Mouse (Mus musculus): ENCODE results near the gene Mogat1.
"Not testable (repeated sequence)": the region's sequence is repeated elsewhere in the genome, so short reads cannot be mapped to it uniquely, and the experiment has no call there.

Mogat1 gene

DNA sequence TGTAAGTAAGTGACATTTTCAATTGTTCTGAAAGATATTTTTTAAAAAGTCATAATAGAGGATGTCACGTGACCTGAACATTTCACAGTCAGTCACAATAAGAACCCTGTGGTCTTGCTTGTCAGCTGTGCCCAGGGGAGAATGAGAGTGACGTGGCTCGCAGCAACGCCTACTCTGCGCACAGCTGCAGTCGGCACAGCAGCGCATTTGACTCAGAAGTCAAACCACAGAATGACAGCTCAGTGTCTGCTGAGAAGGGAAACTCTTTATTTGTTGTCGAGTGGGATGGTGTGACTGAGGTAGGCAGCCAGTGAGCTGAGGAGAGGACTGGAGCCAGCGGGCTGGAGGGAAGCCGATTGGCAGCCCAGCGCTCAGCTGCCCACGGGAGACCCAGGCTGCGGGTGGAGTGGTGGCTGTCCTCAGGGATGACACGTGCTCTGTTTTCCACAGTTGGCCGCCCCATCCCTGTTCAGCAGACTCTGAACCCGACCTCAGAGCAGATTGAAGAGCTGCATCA, 26.8 kb downstream of the Mogat1 start:
- peak; percentile 79 for DNase-seq

DNA sequence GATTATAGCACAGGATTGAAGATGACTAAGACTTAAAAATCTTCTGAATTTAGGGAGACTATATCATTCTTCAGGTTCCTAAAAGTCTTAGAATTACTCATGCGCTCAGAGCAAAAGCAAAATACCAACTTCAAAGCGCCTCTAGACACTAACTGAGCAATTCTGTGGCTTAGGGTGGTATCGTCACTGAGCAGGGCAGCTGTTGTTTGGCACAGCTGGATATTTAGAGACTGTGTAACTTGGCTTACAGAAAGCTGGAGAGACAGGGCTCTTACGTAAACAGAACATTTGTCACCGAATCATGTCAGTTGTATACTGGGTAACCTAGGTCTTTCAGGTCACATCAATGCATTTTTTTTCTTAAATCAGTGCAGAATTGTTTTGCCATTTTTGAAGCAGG, 27.6 kb downstream of the Mogat1 start:
- no peak for DNase-seq

DNA sequence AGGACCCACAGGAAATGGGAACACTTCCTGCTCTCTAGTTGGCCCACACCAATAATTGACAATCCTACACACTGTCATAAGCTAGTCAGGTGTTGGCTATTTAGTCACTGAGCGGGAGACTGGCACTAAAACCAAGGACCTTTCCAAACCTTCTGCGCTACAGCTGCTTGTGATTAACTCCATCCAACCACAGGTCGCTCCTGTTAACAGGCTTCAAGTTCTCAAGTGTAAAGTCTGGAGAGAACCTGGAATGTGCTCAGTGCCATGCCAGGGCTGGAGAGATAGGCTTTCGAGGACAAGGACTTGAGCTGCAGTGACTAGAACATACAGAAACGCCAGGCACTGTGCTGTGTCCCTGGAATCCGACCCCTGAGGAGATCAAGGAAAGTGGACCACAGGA, 28.4 kb downstream of the Mogat1 start:
- DNase-seq, result no peak

DNA sequence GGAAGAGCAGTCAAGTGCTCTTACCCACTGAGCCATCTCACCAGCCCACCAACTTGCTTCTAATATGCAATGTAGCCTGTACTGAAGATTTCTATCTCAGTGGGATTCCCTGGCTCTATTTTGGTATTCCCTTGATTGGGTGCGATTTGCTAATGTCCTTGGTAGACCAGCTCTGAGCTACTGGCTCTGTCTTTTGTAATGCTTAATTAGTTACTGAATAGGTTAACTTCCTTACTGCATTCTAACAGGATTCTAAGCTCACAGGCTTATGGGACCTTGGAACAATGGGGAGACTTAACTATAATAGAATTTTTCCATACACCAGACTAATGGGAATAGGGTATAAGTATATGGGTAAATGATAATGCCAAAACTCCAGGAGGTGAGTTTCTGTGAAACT, 32.8 kb downstream of the Mogat1 start:
- DNase-seq, result not testable (repeated sequence)

DNA sequence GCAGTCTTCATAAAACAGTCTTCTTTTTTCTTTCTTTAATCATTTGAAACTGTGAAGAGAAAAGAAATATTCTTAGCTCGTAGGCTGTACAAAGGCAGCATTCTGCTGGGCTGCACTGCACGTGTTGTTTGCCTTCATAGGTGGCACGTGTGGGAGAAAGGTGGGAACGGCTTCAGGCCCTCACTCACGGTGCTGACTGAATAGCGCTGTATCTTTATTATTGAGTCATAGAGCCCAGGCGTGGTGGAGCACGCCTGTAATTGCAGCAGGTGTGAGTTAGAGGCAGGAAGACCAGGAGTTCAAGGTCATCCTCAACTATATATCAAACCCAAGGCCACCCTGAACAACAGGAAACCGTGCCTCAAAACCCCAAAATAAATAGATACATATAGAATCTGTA, 35.5 kb downstream of the Mogat1 start:
- DNase-seq, result no peak

DNA sequence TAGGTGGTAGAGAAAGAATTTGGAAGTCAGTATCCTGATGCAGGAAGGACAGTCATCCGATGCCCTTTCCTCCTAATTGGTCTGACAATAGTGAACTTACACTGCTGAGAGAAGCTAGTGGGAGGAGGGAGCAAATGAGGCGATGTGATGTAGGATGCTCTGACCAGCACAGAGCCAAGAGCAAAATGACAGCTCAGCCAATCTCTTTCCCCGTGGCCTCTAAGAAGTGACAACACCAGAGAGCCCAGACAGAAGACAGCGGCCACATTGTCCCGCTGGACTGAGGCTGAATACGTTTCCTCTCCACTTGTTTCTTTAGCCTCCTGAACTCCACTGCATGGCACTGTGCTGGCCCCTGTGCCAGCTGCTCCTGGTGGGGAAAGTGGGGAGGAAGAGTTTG, 38.2 kb downstream of the Mogat1 start:
- DNase-seq, result no peak

DNA sequence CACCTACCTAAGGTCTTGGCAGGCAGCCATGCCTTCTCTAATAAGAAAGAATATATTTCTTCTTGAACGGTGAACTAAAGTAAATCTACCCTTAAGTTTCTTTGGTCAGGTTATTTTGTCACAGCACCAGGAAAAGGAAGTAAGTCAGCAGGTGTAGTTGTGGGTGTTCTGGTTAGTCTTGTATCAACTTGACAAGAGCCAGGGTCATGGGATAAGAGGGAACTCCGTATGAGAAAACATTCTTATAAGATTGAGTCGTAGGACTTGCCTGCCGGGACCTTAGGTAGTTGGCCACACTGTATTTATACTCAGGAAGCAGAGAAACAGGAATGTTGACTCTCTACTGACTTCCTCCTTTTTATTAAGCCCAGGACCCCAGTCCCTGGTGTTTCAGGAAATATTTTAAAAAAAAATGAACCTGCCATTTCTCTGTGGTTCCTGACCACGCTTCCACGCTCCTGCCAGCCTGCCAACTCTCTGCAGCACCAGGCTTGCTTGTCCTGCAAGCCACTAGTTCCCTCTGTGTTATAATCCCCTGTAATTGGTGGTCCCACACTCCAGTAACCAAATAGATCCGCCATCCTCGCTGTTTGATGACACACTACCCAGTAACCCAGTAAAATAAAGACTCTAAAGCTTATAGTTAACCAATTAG, 43.3 kb downstream of the Mogat1 start:
- no peak for DNase-seq

DNA sequence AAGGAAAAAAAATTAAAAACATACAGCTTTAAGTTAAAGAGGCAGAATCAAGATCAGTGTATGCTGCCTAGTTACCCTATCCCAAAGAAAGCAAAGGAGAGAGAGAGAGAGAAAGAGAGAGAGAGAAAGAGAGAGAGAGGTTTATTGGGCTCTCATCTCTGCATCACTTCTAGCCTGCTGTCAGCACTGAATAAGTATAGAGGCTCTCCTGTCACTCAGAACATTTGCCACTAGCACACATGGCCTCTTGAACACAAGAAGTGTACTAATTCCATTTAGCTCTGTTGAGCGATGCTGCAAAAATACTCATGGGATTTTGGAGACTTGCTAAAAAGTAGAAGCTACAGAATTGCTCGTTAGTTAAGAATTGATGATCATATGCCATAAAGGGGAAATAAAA, 56.2 kb downstream of the Mogat1 start:
- no peak for DNase-seq

DNA sequence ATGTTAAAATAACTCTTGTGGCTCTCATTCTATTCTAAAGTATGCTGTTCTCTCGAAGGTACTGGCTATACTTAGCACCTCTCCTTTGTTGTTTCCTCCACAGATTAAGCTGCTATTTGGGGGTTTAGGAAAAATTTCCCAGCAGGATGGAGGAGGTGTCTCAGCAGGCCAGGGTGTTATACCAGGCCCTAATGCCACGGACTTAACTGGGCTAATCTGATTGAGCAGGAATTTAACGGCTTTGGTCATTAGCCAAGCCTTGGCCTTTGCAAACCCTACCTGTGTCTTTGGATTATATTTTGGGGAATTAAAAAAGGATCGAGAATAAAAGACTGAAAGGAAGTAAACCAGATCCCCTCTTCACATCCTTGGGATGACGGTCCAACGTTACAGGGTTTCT, 56.6 kb downstream of the Mogat1 start:
- peak; percentile 43 for DNase-seq

DNA sequence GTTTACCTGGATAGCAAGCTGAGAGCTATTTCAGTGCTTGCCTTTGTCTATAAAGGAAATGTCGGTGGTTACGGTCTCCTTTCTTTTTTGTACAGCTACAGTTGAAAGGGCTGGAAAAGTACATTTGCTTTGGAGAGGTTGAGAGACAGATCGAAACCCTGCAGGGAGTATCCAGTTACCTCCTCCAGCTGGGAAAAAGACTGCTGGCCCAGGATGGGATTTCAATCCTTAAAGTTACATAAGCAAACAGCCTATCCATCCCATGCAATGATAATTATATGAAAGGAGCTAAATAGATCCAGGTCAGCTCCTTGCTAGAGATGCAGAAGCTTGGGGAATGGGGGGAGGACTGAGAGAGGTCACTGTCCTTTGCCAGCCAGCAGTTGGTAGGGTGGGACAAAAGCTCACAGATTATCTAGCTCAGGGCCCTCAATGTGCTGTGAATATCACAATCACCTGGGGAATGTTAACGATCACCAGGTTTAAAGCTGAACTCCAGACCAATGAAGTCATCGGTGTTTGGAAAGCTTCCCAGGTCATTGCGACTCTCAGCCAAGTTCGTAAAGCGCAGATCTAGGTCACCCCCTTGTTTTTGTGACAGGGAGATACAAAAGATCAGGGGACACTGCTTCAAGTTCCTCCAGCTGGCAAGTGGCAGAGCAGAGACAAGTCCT, 57.2 kb downstream of the Mogat1 start:
- peak; percentile 80 for DNase-seq

DNA sequence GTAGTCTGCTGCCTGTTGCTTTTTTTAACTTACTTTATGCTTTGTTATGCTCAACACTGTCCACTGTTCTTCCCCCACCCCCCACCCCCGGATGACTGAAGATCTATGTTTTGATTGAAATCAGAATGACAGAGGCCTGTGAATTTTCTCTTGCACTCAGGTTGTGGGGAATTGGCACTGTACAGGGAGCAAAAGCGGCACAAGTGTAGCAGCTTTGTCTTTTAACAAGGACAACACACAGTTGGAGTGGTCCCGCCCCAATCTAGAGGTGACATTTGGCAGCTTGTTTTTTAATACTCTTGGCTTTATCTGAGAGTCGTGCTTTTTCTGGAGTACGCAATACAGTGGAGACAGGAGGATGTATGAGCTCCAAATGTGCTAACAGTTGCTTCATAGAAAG, 58.8 kb downstream of the Mogat1 start:
- no peak for DNase-seq

DNA sequence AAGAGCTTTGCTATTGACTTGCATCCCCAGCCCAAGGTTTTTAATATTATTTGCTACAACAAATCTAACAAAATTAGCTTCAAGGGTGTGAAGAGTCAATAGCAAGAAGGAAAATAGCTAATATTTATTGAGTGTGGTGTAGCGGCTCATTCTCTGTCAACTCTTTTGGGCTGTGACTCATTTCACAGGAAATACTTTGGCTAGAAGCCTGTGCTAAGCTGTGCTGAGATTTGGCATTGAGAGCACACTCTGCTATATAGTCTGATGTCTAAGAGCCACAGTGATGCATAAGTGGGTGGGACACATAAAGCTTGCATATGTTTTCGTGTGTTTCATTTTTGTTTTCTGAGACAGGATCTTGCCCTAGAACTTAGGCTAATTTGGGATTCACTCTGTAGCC, 74.3 kb downstream of the Mogat1 start:
- no peak for DNase-seq

DNA sequence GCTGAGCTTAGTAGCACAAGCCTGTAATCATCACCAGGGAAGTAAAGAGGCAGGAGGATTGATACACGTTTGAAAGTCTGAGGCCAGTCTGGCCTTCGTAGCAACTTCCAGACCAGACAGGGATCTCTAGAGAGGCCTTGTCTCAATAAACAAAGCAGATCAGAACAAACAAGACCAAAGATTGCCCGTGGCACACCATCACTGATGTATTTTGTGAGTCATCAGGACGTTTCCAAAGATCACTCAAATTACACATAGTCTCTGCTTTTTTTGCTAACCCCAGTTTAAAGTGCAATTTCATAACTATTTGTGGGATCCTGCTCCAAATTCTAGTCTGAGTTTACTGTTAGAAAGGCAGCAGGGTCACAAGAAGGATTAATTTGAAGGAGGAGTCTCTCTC, 76.2 kb downstream of the Mogat1 start:
- DNase-seq, result no peak
